Mouse (Mus musculus): Measurements from ENCODE around the gene Scarb1.

- no peak for TF ChIP-seq CTCF (IDR thresholded peaks at IDR 0.05; ENCODE audit: control insufficient read depth, insufficient read depth, insufficient replicate concordance, low read depth, low read length)
- no peak for TF ChIP-seq POLR2A (IDR thresholded peaks at IDR 0.05; ENCODE audit: control insufficient read depth, low read depth, low read length)
These were observed 73.5 kb downstream of the Scarb1 start for GRCm38 (mm10) chr5:125267150-125267961.
